Mouse (Mus musculus): ENCODE results near the gene Tex19.2. TPM values are rescaled to one million over a fixed set of nuclear protein-coding genes. Genes with fewer than 3 reads are reported as not detected.

Tex19.2 gene
- not detected in 2 replicates for polyA plus RNA-seq (2012; rRNA removed)

DNA sequence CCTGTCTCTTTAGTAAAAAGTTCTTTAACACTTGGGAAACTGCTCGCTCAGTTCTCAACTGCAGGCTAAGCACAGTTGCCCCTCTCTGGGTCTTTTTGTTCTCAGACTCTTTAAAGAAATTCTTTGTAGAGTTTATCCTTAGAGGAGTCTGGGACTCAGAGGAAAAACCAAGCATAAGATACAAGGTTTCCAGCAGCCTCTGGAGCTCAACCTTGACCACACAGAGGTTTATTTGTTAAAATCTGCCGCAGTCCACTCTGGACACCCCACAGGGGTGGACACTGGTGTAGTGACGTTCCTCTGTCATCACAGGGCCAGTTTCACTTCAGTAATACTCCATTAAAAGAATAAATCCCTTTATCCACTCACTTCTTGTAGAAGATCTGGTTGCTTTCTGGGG, at the start of gene Tex19.2:
TSS of gene Tex19.2 (minus strand) at position 101 of the 400 bp plus-strand sequence.
- H3K36me3 ChIP-seq (ENCODE audit: control insufficient read depth, insufficient read depth, low read length), result no peaks in the 10 kb centered on the region
- TF ChIP-seq CTCF (IDR thresholded peaks at IDR 0.05; ENCODE audit: extremely low read depth, insufficient read depth, insufficient read length, insufficient replicate concordance) (no peak), POLR2A (IDR thresholded peaks at IDR 0.05; ENCODE audit: low read depth, low read length) (no peak)
- 86% methylated on average over 3 of the region's 3 CpGs for WGBS
- H3K27me3 ChIP-seq (ENCODE audit: control insufficient read depth, insufficient read depth, low read length), result no peaks in the 10 kb centered on the region
- no peak within 1 kb of the TSS for H3K27ac ChIP-seq (ENCODE audit: insufficient read depth, low read length)
- H3K4me1 ChIP-seq (ENCODE audit: control insufficient read depth, insufficient read depth, insufficient read length), result no peaks in the 10 kb centered on the region
- DNase-seq (ENCODE audit: low read depth in 1 of 2, low spot score in 2 of 2), result no peak
- no peak within 1 kb of the TSS for H3K4me3 ChIP-seq (ENCODE audit: extremely low read depth, insufficient read depth, insufficient read length)

DNA sequence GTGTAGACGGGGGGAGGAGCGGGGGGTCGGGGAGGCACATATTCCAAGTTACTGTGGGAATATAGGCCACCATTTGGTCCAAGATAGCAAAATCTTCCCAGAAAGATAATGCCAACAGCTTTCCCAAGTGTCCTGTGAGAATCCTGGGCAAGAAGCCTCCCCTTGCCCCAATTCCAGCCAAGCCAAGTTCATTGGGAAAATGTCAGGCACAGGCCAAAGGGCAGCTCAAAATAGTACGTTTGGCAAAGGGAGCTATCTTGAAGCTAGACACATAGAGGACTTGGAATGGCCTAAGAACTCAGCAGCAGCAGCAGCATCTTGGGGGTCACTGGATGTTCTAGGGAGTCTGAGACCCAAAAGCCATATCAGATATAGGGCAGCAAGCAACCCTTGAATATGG, 45.3 kb upstream of the Tex19.2 start:
- Histone ChIP-seq H3K4me1 (ENCODE audit: control insufficient read depth, insufficient read depth, insufficient read length) (no peaks in the 10 kb centered on the region), H3K27me3 (ENCODE audit: control insufficient read depth, insufficient read depth, low read length) (no peaks in the 10 kb centered on the region), H3K4me3 (ENCODE audit: extremely low read depth, insufficient read depth, insufficient read length) (no peak overlapping the region), H3K36me3 (ENCODE audit: control insufficient read depth, insufficient read depth, low read length) (no peaks in the 10 kb centered on the region), H3K27ac (ENCODE audit: insufficient read depth, low read length) (no peak overlapping the region)
- TF ChIP-seq POLR2A (IDR thresholded peaks at IDR 0.05; ENCODE audit: low read depth, low read length) (no peak), CTCF (IDR thresholded peaks at IDR 0.05; ENCODE audit: extremely low read depth, insufficient read depth, insufficient read length, insufficient replicate concordance) (no peak)
- DNase-seq (ENCODE audit: low read depth in 1 of 2, low spot score in 2 of 2), result no peak
- 90% methylated on average over 4 of the region's 4 CpGs for WGBS

DNA sequence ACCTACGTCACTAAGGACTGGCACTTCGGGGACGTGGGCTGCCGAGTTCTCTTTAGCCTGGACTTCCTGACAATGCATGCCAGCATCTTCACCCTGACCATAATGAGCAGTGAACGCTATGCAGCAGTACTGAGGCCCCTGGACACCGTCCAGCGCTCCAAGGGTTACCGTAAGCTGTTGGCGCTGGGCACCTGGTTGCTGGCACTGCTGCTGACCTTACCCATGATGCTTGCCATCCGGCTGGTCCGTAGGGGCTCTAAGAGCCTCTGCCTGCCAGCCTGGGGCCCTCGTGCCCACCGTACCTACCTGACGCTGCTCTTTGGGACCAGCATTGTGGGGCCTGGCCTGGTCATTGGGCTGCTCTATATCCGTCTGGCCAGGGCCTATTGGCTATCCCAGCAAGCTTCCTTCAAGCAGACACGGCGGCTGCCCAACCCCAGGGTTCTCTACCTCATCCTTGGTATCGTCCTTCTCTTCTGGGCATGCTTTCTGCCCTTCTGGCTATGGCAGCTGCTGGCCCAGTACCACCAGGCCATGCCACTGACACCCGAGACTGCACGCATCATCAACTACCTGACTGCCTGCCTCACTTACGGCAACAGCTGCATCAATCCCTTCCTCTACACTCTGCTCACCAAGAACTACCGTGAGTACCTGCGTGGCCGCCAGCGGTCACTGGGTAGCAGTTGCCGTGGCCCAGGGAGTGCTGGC, 42.3 kb upstream of the Tex19.2 start:
- no peak overlapping the region for H3K4me3 ChIP-seq (ENCODE audit: extremely low read depth, insufficient read depth, insufficient read length)
- TF ChIP-seq CTCF (IDR thresholded peaks at IDR 0.05; ENCODE audit: extremely low read depth, insufficient read depth, insufficient read length, insufficient replicate concordance) (no peak), POLR2A (IDR thresholded peaks at IDR 0.05; ENCODE audit: low read depth, low read length) (no peak)
- H3K27ac ChIP-seq (ENCODE audit: insufficient read depth, low read length), result no peak overlapping the region
- no peaks in the 10 kb centered on the region for H3K36me3 ChIP-seq (ENCODE audit: control insufficient read depth, insufficient read depth, low read length)
- DNase-seq (ENCODE audit: low read depth in 1 of 2, low spot score in 2 of 2), result no peak
- H3K4me1 ChIP-seq (ENCODE audit: control insufficient read depth, insufficient read depth, insufficient read length), result no peaks in the 10 kb centered on the region
- 0 out of 2 replicates have a peak, but pooled peaks cover 2% of the 10 kb centered on the region for H3K27me3 ChIP-seq (ENCODE audit: control insufficient read depth, insufficient read depth, low read length)
- WGBS, result 91% methylated on average over 26 of the region's 26 CpGs

DNA sequence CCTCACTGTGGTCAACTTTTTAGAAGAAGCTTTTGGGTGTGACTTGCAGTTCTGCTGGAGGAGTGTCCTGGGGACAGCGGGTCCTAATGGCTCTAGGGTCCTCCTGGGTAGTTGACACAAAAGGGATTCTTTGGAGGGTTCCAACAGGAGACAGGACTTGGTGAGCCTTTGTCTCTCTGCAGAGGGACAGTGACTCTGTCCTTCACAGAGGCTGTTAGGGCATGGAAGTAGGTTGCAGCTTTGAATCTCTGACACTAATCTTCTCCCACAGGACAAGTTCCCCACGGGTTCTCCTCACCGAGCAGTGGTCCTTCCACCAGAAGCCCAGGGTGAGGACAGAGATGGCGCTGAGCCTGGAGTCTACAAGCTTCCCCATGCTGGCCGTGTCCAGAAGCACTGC, 41.5 kb upstream of the Tex19.2 start, which contains the start of gene Uts2r:
TSS of gene Uts2r (plus strand) at position 301 of the 400 bp plus-strand sequence.
- no peak for DNase-seq (ENCODE audit: low read depth in 1 of 2, low spot score in 2 of 2)
- Histone ChIP-seq H3K27me3 (ENCODE audit: control insufficient read depth, insufficient read depth, low read length) (0 out of 2 replicates have a peak, but pooled peaks cover 2% of the 10 kb centered on the region), H3K27ac (ENCODE audit: insufficient read depth, low read length) (no peak within 1 kb of the TSS), H3K4me1 (ENCODE audit: control insufficient read depth, insufficient read depth, insufficient read length) (no peaks in the 10 kb centered on the region), H3K4me3 (ENCODE audit: extremely low read depth, insufficient read depth, insufficient read length) (no peak within 1 kb of the TSS), H3K36me3 (ENCODE audit: control insufficient read depth, insufficient read depth, low read length) (no peaks in the 10 kb centered on the region)
- TF ChIP-seq POLR2A (IDR thresholded peaks at IDR 0.05; ENCODE audit: low read depth, low read length) (no peak), CTCF (IDR thresholded peaks at IDR 0.05; ENCODE audit: extremely low read depth, insufficient read depth, insufficient read length, insufficient replicate concordance) (no peak)
- 91% methylated on average over 5 of the region's 5 CpGs for WGBS

DNA sequence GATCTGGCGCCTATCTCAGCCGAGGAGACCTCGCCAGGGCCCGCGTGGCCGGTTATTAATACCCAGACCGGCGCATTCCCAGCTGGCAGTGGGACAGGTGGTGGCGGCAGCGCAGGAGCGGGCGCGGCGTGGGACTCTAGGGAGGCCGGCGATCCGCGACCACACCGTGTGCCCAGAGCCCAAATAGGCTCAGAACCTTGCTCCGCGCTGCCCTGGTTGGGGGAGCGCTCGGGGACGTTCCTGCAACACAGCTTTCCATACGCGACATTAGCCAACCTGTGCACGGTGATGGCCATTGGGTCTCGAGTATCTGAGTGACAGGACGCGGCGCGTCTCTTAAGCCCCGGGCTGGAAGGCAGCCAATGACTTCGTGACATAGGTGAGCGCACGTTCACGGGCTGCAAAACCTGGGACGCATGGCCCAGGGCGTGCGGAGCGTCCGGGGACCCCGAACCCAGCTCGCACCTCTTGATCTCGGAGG, 38.0 kb upstream of the Tex19.2 start:
- no peaks in the 10 kb centered on the region for H3K36me3 ChIP-seq (ENCODE audit: control insufficient read depth, insufficient read depth, low read length)
- no peaks in the 10 kb centered on the region for H3K4me1 ChIP-seq (ENCODE audit: control insufficient read depth, insufficient read depth, insufficient read length)
- no peak for DNase-seq (ENCODE audit: low read depth in 1 of 2, low spot score in 2 of 2)
- 7% methylated on average over 45 of the region's 45 CpGs for WGBS
- H3K4me3 ChIP-seq (ENCODE audit: extremely low read depth, insufficient read depth, insufficient read length), result no peak overlapping the region
- TF ChIP-seq CTCF (IDR thresholded peaks at IDR 0.05; ENCODE audit: extremely low read depth, insufficient read depth, insufficient read length, insufficient replicate concordance), result no peak
- no peak for TF ChIP-seq POLR2A (IDR thresholded peaks at IDR 0.05; ENCODE audit: low read depth, low read length)
- H3K27me3 ChIP-seq (ENCODE audit: control insufficient read depth, insufficient read depth, low read length), result 0 out of 2 replicates have a peak, but pooled peaks cover 2% of the 10 kb centered on the region
- H3K27ac ChIP-seq (ENCODE audit: insufficient read depth, low read length), result no peak overlapping the region

DNA sequence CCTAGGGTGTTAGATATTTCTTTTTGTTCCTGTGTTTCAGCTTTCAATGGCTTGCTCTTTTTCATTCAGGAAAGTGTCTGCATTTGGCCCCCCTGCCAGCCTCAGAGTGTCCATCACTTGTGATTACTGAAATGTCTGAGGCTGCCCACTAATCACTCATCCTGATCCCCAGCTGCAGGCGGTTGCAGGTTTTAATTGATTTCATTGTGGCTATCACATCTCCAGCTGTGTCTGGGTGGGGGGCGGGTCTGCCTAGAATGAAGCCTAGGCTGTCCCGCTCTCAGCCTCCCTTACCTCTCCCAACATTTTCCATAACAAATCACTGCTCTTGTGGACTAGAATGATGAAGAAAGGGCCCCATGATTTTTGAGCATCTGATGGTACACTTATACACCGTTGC, 35.7 kb upstream of the Tex19.2 start:
- Histone ChIP-seq H3K4me1 (ENCODE audit: control insufficient read depth, insufficient read depth, insufficient read length) (no peaks in the 10 kb centered on the region), H3K36me3 (ENCODE audit: control insufficient read depth, insufficient read depth, low read length) (no peaks in the 10 kb centered on the region), H3K27ac (ENCODE audit: insufficient read depth, low read length) (no peak overlapping the region), H3K4me3 (ENCODE audit: extremely low read depth, insufficient read depth, insufficient read length) (no peak overlapping the region), H3K27me3 (ENCODE audit: control insufficient read depth, insufficient read depth, low read length) (0 out of 2 replicates have a peak, but pooled peaks cover 2% of the 10 kb centered on the region)
- 75% methylated on average over 4 of the region's 4 CpGs for WGBS
- DNase-seq (ENCODE audit: low read depth in 1 of 2, low spot score in 2 of 2), result no peak
- TF ChIP-seq POLR2A (IDR thresholded peaks at IDR 0.05; ENCODE audit: low read depth, low read length) (no peak), CTCF (IDR thresholded peaks at IDR 0.05; ENCODE audit: extremely low read depth, insufficient read depth, insufficient read length, insufficient replicate concordance) (no peak)

DNA sequence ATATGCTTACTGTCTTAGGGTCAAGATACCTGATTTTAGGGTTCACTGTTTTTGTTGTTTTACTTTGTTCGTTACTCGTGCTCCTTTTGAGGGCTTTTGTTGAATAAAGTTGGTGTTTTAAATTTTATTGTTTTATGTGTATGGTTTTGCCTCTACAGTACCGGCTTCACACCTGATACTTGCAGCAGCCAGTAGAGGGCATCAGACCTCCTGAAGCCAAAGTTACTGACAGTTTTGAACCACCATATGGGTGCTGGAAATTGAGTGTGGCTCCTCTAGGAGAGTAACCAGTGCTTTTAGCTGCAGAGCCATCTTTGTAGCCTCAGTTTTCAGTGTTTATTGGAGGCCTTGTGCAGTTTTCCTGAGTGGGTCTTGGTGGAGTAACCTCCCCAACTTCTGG, 29.7 kb upstream of the Tex19.2 start:
- Histone ChIP-seq H3K27me3 (ENCODE audit: control insufficient read depth, insufficient read depth, low read length) (no peaks in the 10 kb centered on the region), H3K36me3 (ENCODE audit: control insufficient read depth, insufficient read depth, low read length) (no peaks in the 10 kb centered on the region), H3K4me3 (ENCODE audit: extremely low read depth, insufficient read depth, insufficient read length) (no peak overlapping the region), H3K27ac (ENCODE audit: insufficient read depth, low read length) (no peak overlapping the region), H3K4me1 (ENCODE audit: control insufficient read depth, insufficient read depth, insufficient read length) (no peaks in the 10 kb centered on the region)
- 85% methylated on average over 3 of the region's 3 CpGs for WGBS
- peak; percentile 8; the same call in 1 of the 2 replicates for TF ChIP-seq CTCF (IDR thresholded peaks at IDR 0.05; ENCODE audit: extremely low read depth, insufficient read depth, insufficient read length, insufficient replicate concordance)
- TF ChIP-seq POLR2A (IDR thresholded peaks at IDR 0.05; ENCODE audit: low read depth, low read length), result no peak
- DNase-seq (ENCODE audit: low read depth in 1 of 2, low spot score in 2 of 2), result no peak
